Mouse (Mus musculus) MEL (cell line): ENCODE results near the gene Pik3cg. TPM values are rescaled to one million over a fixed set of nuclear protein-coding genes. Genes with fewer than 3 reads are reported as not detected.

Source experiments
- DNase-seq: peaks from one replicate; pipeline ENCODE4 v3.0.0; 2011; ENCODE audit warnings: low read depth, low spot score
- H3K27ac ChIP-seq: 2 replicates; pipeline ENCODE4 v1.5.1; 2012; ENCODE audit warnings: low read depth, mild to moderate bottlenecking, control low read depth, low read length, moderate library complexity; ENCODE audit not compliant: control insufficient read depth
- H3K27me3 ChIP-seq, 2 experiments: fragments of 150-350 bp in 1 of 2; sonication (generic) in 1 of 2; 2 replicates each; pipeline ENCODE4 v1.6.1; 2012; ENCODE audit warnings: low read length in 2 of 2, mild to moderate bottlenecking in 2 of 2, improper control_type of control experiment in 1 of 2, moderate library complexity in 1 of 2; ENCODE audit not compliant: insufficient read depth in 2 of 2, control insufficient read depth in 1 of 2
- H3K36me3 ChIP-seq, 2 experiments: 2 replicates each; pipeline ENCODE4 v1.6.1; 2012 to 2014; ENCODE audit warnings: low read length in 2 of 2, improper control_type of control experiment in 1 of 2, inconsistent platforms in 1 of 2, mild to moderate bottlenecking in 1 of 2; ENCODE audit not compliant: insufficient read depth in 2 of 2, control insufficient read depth in 1 of 2
- H3K4me1 ChIP-seq, 2 experiments: fragments of 150-350 bp in 1 of 2; sonication (generic) in 1 of 2; 2 replicates each; pipeline ENCODE4 v1.6.1; 2012; ENCODE audit warnings: low read length in 2 of 2, improper control_type of control experiment in 1 of 2, mild to moderate bottlenecking in 1 of 2; ENCODE audit not compliant: insufficient read depth in 2 of 2, control insufficient read depth in 1 of 2
- H3K4me3 ChIP-seq, 2 experiments: fragments of 150-350 bp in 1 of 2; sonication (generic) in 1 of 2; 2 replicates each; pipeline ENCODE4 v1.5.1; 2012; ENCODE audit warnings: low read depth in 2 of 2, low read length in 2 of 2, mild to moderate bottlenecking in 2 of 2, moderate library complexity in 2 of 2, control low read depth in 1 of 2, improper control_type of control experiment in 1 of 2; ENCODE audit not compliant: control insufficient read depth in 1 of 2, insufficient read depth in 1 of 2
- H3K79me2 ChIP-seq: 2 replicates; pipeline ENCODE4 v1.6.1; 2012; ENCODE audit warnings: mild to moderate bottlenecking, low read length, moderate library complexity; ENCODE audit not compliant: control insufficient read depth, poor library complexity, insufficient read depth
- H3K9ac ChIP-seq: 2 replicates; pipeline ENCODE4 v1.6.1; 2012; ENCODE audit warnings: low read depth, mild to moderate bottlenecking, control low read depth, low read length, moderate library complexity; ENCODE audit not compliant: control insufficient read depth, poor library complexity, severe bottlenecking
- H3K9me3 ChIP-seq: fragments of 150-350 bp; sonication (generic); replicated peaks from 2 replicates; pipeline ENCODE4 v1.6.1; 2012; ENCODE audit warnings: mild to moderate bottlenecking, low read length, improper control_type of control experiment, moderate library complexity; ENCODE audit not compliant: insufficient read depth
- BHLHE40 ChIP-seq: IDR thresholded peaks from 2 replicates; pipeline ENCODE4 v1.6.1; 2012; ENCODE audit warnings: low read depth, mild to moderate bottlenecking, inconsistent platforms, low read length, improper control_type of control experiment, borderline replicate concordance
- CHD1 ChIP-seq: IDR thresholded peaks from 2 replicates; pipeline ENCODE4 v1.6.1; 2012; ENCODE audit warnings: low read depth, mild to moderate bottlenecking, inconsistent platforms, low read length, improper control_type of control experiment
- CHD2 ChIP-seq: IDR thresholded peaks from 2 replicates; pipeline ENCODE4 v1.6.1; 2011; ENCODE audit warnings: low read length, improper control_type of control experiment
- EP300 ChIP-seq, 2 experiments: IDR thresholded peaks; 2 replicates each; pipeline ENCODE4 v1.6.1; 2011; ENCODE audit warnings: improper control_type of control experiment in 2 of 2, low read length in 2 of 2, low read depth in 1 of 2, mild to moderate bottlenecking in 1 of 2
- GABPA ChIP-seq: IDR thresholded peaks from 2 replicates; pipeline ENCODE4 v1.6.1; 2012; ENCODE audit warnings: low read depth, mild to moderate bottlenecking, inconsistent platforms, low read length, improper control_type of control experiment, moderate library complexity
- KAT2A ChIP-seq: conservative IDR thresholded peaks from 2 replicates; pipeline ENCODE4 v1.6.1; 2012; ENCODE audit warnings: low read depth, low read length, improper control_type of control experiment, inconsistent platforms
- MAX ChIP-seq: IDR thresholded peaks from 2 replicates; pipeline ENCODE4 v1.6.1; 2011; ENCODE audit warnings: low read length, improper control_type of control experiment
- MAZ ChIP-seq: IDR thresholded peaks from 2 replicates; pipeline ENCODE4 v1.6.1; 2012; ENCODE audit warnings: low read depth, mild to moderate bottlenecking, inconsistent platforms, low read length, improper control_type of control experiment
- MXI1 ChIP-seq: IDR thresholded peaks from 2 replicates; pipeline ENCODE4 v1.6.1; 2011; ENCODE audit warnings: mild to moderate bottlenecking, low read depth, low read length, improper control_type of control experiment
- MYC ChIP-seq: IDR thresholded peaks from 2 replicates; pipeline ENCODE4 v1.6.1; 2011; ENCODE audit warnings: low read depth, mild to moderate bottlenecking, low read length, improper control_type of control experiment, moderate library complexity
- POLR2AphosphoS2 ChIP-seq: IDR thresholded peaks from 2 replicates; pipeline ENCODE4 v1.6.1; 2011; ENCODE audit warnings: low read length, improper control_type of control experiment
- POLR2AphosphoS5 ChIP-seq: IDR thresholded peaks from 2 replicates; pipeline ENCODE4 v1.6.1; 2012; ENCODE audit warnings: low read depth, borderline replicate concordance, mild to moderate bottlenecking, inconsistent platforms, low read length, moderate library complexity, mixed read lengths
- RAD21 ChIP-seq: IDR thresholded peaks from 2 replicates; pipeline ENCODE4 v1.6.1; 2011; ENCODE audit warnings: mild to moderate bottlenecking, low read depth, low read length, improper control_type of control experiment
- SIN3A ChIP-seq: IDR thresholded peaks from 2 replicates; pipeline ENCODE4 v1.6.1; 2012; ENCODE audit warnings: low read length, improper control_type of control experiment, inconsistent platforms
- SMC3 ChIP-seq: IDR thresholded peaks from 2 replicates; pipeline ENCODE4 v1.6.1; 2011; ENCODE audit warnings: low read depth, low read length, improper control_type of control experiment
- TAL1 ChIP-seq: IDR thresholded peaks from 2 replicates; pipeline ENCODE4 v1.6.1; 2012; ENCODE audit warnings: mild to moderate bottlenecking, inconsistent platforms, low read length, moderate library complexity, mixed read lengths
- TCF12 ChIP-seq: IDR thresholded peaks from 2 replicates; pipeline ENCODE4 v1.6.1; 2014; ENCODE audit warnings: low read depth, mild to moderate bottlenecking, inconsistent platforms, low read length, improper control_type of control experiment, moderate library complexity
- ZC3H11A ChIP-seq: IDR thresholded peaks from 2 replicates; pipeline ENCODE4 v1.6.1; 2012; ENCODE audit warnings: low read depth, mild to moderate bottlenecking, inconsistent platforms, low read length, improper control_type of control experiment
- ZKSCAN1 ChIP-seq: IDR thresholded peaks from 2 replicates; pipeline ENCODE4 v1.6.1; 2012; ENCODE audit warnings: low read depth, mild to moderate bottlenecking, inconsistent platforms, low read length, improper control_type of control experiment, moderate library complexity
- ZMIZ1 ChIP-seq: IDR thresholded peaks from 2 replicates; pipeline ENCODE4 v1.6.1; 2012; ENCODE audit warnings: low read depth, mild to moderate bottlenecking, inconsistent platforms, low read length, improper control_type of control experiment, moderate library complexity
- polyA plus RNA-seq, 2 experiments: library from polyadenylated mRNA; stranded (reverse) in 1 of 2; unstranded in 1 of 2; fragments of >175 nt in 1 of 2; fragments of >200 nt in 1 of 2; gene quantifications; 2 replicates each; pipeline versions ENCODE4 v1.2.1 to v1.2.4; 2012; ENCODE audit warnings: low replicate concordance in 2 of 2, low read depth in 1 of 2; ENCODE audit not compliant: insufficient read length in 2 of 2, insufficient read depth in 1 of 2, missing spikeins in 1 of 2
- total RNA-seq: library from RNA; depleted of rRNA; stranded (reverse); fragments of 300-350 nt; gene quantifications from 2 replicates; pipeline ENCODE4 v1.2.3, GENCODE M21; 2012

The Pik3cg gene
- total and polyA plus RNA-seq, 3 experiments, result 4.9 to 8.5 TPM; not detected in 1

DNA sequence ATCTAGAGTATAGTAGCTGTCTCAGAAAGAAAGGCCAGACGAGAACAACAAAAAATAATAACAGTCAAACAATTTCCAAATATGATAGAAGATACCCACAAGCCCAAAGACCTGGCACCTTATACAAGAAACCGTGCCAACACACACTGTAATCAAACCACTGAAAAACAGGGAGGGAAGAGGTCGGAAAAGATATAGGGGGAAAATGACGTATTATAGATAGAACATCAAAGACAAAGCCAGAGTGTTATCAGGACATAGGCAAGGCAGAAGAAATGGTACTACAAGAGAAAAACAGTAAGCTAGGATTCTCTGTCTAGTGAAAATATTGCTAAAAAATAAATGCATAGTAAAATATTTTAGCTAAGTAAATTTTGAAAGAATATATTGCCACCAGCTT, 10.4 kb downstream of the Pik3cg start (continued):
- no peak for TF ChIP-seq MXI1

DNA sequence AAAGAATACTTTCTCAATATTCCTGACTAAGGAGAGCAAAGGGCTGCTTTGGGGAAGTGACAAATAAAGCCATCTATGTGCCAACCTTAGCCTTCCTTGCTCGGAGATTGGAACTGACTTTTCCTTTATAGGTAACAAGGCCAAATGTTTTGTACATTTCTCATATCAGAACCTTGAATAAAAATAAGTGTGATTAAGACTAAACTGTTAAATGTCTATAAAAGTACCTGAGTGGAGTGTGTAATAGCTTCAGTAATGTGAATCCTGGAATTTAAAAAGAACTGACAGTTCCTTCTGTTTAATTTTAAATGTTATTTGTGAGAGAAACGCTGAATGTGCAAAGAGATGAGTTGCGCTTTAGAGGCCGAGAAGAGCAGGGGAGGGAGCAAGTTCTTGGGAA, 13.5 kb downstream of the Pik3cg start:
- H3K27ac ChIP-seq, result no peak overlapping the region
- TF ChIP-seq CHD1 (no peak), BHLHE40 (no peak), ZC3H11A (no peak)
- H3K9ac ChIP-seq, result no peak overlapping the region
- peaks cover 0 to 25% of the 10 kb centered on the region in 2 experiments; a peak in 2 of 4 replicates for H3K36me3 ChIP-seq
- H3K9me3 ChIP-seq, result no peaks in the 10 kb centered on the region
- peaks cover 17 to 24% of the 10 kb centered on the region in 2 experiments for H3K4me1 ChIP-seq
- H3K4me3 ChIP-seq, result no peak overlapping the region
- no peak for DNase-seq
- no peaks in the 10 kb centered on the region for H3K27me3 ChIP-seq
- H3K79me2 ChIP-seq, result no peaks in the 10 kb centered on the region

GRCm38 (mm10) chr12:32194358-32194757, 14.1 kb downstream of the Pik3cg start:
- peaks cover 13 to 19% of the 10 kb centered on the region in 2 experiments for H3K4me1 ChIP-seq
- no peaks in the 10 kb centered on the region for H3K27me3 ChIP-seq
- no peak overlapping the region for H3K27ac ChIP-seq
- no peak for DNase-seq
- TF ChIP-seq GABPA (no peak), POLR2AphosphoS5 (no peak), TAL1 (no peak), POLR2AphosphoS2 (no peak), TCF12 (no peak), ZKSCAN1 (no peak), ZMIZ1 (no peak), CHD2 (no peak), RAD21 (no peak), CHD1 (no peak), KAT2A (no peak), SMC3 (no peak), MYC (no peak), SIN3A (no peak), EP300 (IDR thresholded peaks at IDR 0.05; ENCODE audit: low read depth in 1 of 2, low read length in 2 of 2) (no peak), MAX (no peak), ZC3H11A (no peak), MAZ (no peak)
- no peaks in the 10 kb centered on the region for H3K9me3 ChIP-seq
- no peaks in the 10 kb centered on the region for H3K79me2 ChIP-seq
- no peak overlapping the region for H3K4me3 ChIP-seq
- no peak overlapping the region for H3K9ac ChIP-seq
- H3K36me3 ChIP-seq, result peaks cover 0 to 19% of the 10 kb centered on the region in 2 experiments; a peak in 2 of 4 replicates
